Mouse (Mus musculus): ENCODE measurements around the gene Rprd2. TPM values are rescaled to one million over a fixed set of nuclear protein-coding genes. Genes with fewer than 3 reads are reported as not detected.

Rprd2 gene
- total RNA-seq, 2 experiments from 2014 or later: 49.1 to 51.4 TPM

- DNase-seq (ENCODE audit: low spot score in 2 of 2): no peak
These were observed 78.3 kb downstream of the Rprd2 start for GRCm38 (mm10) chr3:95740406-95740805.

- no peak for DNase-seq (ENCODE audit: low spot score in 2 of 2)
These were observed 79.1 kb downstream of the Rprd2 start, which contains the start of gene Ecm1 for GRCm38 (mm10) chr3:95739353-95740104. TSS of gene Ecm1 (minus strand) at chr3:95739569.

GRCm38 (mm10) chr3:95735071-95735670 lies 83.5 kb downstream of the Rprd2 start:
- no peak for DNase-seq (ENCODE audit: low spot score in 2 of 2)

GRCm38 (mm10) chr3:95734092-95734702 lies 84.5 kb downstream of the Rprd2 start:
- no peak for DNase-seq (ENCODE audit: low spot score in 2 of 2)

- no peak for DNase-seq (ENCODE audit: low spot score in 2 of 2)
These were observed 85.7 kb downstream of the Rprd2 start for GRCm38 (mm10) chr3:95732744-95733521.

GRCm38 (mm10) chr3:95732297-95732696 lies 86.4 kb downstream of the Rprd2 start:
- no peak for DNase-seq (ENCODE audit: low spot score in 2 of 2)

GRCm38 (mm10) chr3:95731802-95732201 lies 86.9 kb downstream of the Rprd2 start:
- no peak for DNase-seq (ENCODE audit: low spot score in 2 of 2)

GRCm38 (mm10) chr3:95730431-95730830 lies 88.2 kb downstream of the Rprd2 start:
- DNase-seq (ENCODE audit: low spot score in 2 of 2): no peak

GRCm38 (mm10) chr3:95728906-95729305 lies 89.8 kb downstream of the Rprd2 start:
- no peak for DNase-seq (ENCODE audit: low spot score in 2 of 2)

GRCm38 (mm10) chr3:95726696-95727358 lies 91.8 kb downstream of the Rprd2 start:
- DNase-seq (ENCODE audit: low spot score in 2 of 2): no peak

GRCm38 (mm10) chr3:95725863-95726262 lies 92.8 kb downstream of the Rprd2 start:
- no peak for DNase-seq (ENCODE audit: low spot score in 2 of 2)

GRCm38 (mm10) chr3:95722386-95722785 lies 96.3 kb downstream of the Rprd2 start:
- DNase-seq (ENCODE audit: low spot score in 2 of 2): no peak

GRCm38 (mm10) chr3:95718153-95718552 lies 100.5 kb downstream of the Rprd2 start:
- DNase-seq (ENCODE audit: low spot score in 2 of 2): no peak

GRCm38 (mm10) chr3:95716075-95716474 lies 102.6 kb downstream of the Rprd2 start:
- no peak for DNase-seq (ENCODE audit: low spot score in 2 of 2)

Small RNA genes within 50 kb of the gene (microRNA-seq; reads per million reads assigned to microRNA genes)
- gene Mir7014: not detected

Other genes starting within 250 kb of the Rprd2 start
- 10 to 100 TPM; 21.1 to 21.7 TPM for gene Golph3l, start 229.9 kb downstream of the Rprd2 start, total RNA-seq (2021)
- 10 to 100 TPM; 74.3 to 79.9 TPM for gene Ensa, start 193.9 kb downstream of the Rprd2 start, total RNA-seq (2021)
- gene Mcl1, start 160.1 kb downstream of the Rprd2 start, total RNA-seq (2021): 100 to 1,000 TPM in 1 of 2 experiments, 10 to 100 TPM in 1; 90.6 to 107 TPM
- 10 to 100 TPM; 28.2 to 36.2 TPM for gene Adamtsl4, start 130.9 kb downstream of the Rprd2 start, total RNA-seq (2021)
- 10 to 100 TPM; 32.4 to 35.5 TPM for gene Ecm1, start 79.3 kb downstream of the Rprd2 start, total RNA-seq (2021)
- 10 to 100 TPM; 22.4 to 23.9 TPM for gene Tars2, start 58.7 kb downstream of the Rprd2 start, total RNA-seq (2021)
- gene Prpf3, start 37.0 kb upstream of the Rprd2 start, total RNA-seq (2021): 10 to 100 TPM; 24.2 to 31.2 TPM
- 100 to 1,000 TPM; 197 to 219 TPM for gene Mrps21, start 52.7 kb upstream of the Rprd2 start, total RNA-seq (2021)
- 1 to 10 TPM; 1.0 to 1.6 TPM for gene Ciart, start 63.4 kb upstream of the Rprd2 start, total RNA-seq (2021)
- gene BC028528, start 73.1 kb upstream of the Rprd2 start, total RNA-seq (2021): 10 to 100 TPM; 14.4 to 26.0 TPM
- gene Aph1a, start 75.1 kb upstream of the Rprd2 start, total RNA-seq (2021): 10 to 100 TPM; 91.3 to 95.8 TPM
- gene Car14, start 85.8 kb upstream of the Rprd2 start, total RNA-seq (2021): 10 to 100 TPM; 27.0 to 27.2 TPM
- 100 to 1,000 TPM; 125 to 126 TPM for gene Anp32e, start 110.4 kb upstream of the Rprd2 start, total RNA-seq (2021)
- 10 to 100 TPM; 94.2 to 97.4 TPM for gene Plekho1, start 177.1 kb upstream of the Rprd2 start, total RNA-seq (2021)
- 10 to 100 TPM; 24.5 to 32.6 TPM for gene Vps45, start 239.6 kb upstream of the Rprd2 start, total RNA-seq (2021)

Measured in gastrocnemius, postnatal 4 days (tissue).